Mouse (Mus musculus) testis, adult 2 months (tissue): ENCODE data around the gene Tmed4. TPM values are rescaled to one million over a fixed set of nuclear protein-coding genes. Genes with fewer than 3 reads are reported as not detected.

Source experiments
- H3K27ac ChIP-seq: fragments of 200-500 bp; 2 replicates; pipeline ENCODE4 v1.5.1; 2012; ENCODE audit warnings: low read depth, low read length; ENCODE audit not compliant: control insufficient read depth, insufficient read depth
- H3K27me3 ChIP-seq: fragments of 200-500 bp; 2 replicates; pipeline ENCODE4 v1.6.1; 2012; ENCODE audit warnings: mild to moderate bottlenecking, low read length, moderate library complexity; ENCODE audit not compliant: control insufficient read depth, insufficient read depth
- H3K36me3 ChIP-seq: fragments of 200-500 bp; 2 replicates; pipeline ENCODE4 v1.6.1; 2012; ENCODE audit warnings: mild to moderate bottlenecking, low read length; ENCODE audit not compliant: control insufficient read depth, insufficient read depth
- H3K4me1 ChIP-seq: fragments of 200-500 bp; 2 replicates; pipeline ENCODE4 v1.6.1; 2012; ENCODE audit warnings: low read length; ENCODE audit not compliant: control insufficient read depth, insufficient read depth
- H3K4me3 ChIP-seq: fragments of 200-500 bp; 2 replicates; pipeline ENCODE4 v1.5.1; 2012; ENCODE audit warnings: low read depth, mild to moderate bottlenecking, low read length, moderate library complexity, mixed read lengths; ENCODE audit not compliant: control insufficient read depth
- CTCF ChIP-seq: fragments of 200-500 bp; IDR thresholded peaks from 2 replicates; pipeline ENCODE4 v1.5.1; 2012; ENCODE audit warnings: low read depth, mild to moderate bottlenecking, inconsistent platforms, low read length, moderate library complexity; ENCODE audit not compliant: control insufficient read depth, insufficient read depth, insufficient replicate concordance
- POLR2A ChIP-seq: fragments of 200-500 bp; IDR thresholded peaks from 2 replicates; pipeline ENCODE4 v1.6.1; 2012; ENCODE audit warnings: low read depth, mild to moderate bottlenecking, inconsistent platforms, low read length, moderate library complexity; ENCODE audit not compliant: control insufficient read depth
- polyA plus RNA-seq: library from polyadenylated mRNA; depleted of rRNA; stranded (reverse); fragments of >200 nt; gene quantifications from 2 replicates; pipeline ENCODE4 v1.2.3, GENCODE M21; 2012

Gene Tmed4
- polyA plus RNA-seq, 1 experiment, result 102 TPM

DNA sequence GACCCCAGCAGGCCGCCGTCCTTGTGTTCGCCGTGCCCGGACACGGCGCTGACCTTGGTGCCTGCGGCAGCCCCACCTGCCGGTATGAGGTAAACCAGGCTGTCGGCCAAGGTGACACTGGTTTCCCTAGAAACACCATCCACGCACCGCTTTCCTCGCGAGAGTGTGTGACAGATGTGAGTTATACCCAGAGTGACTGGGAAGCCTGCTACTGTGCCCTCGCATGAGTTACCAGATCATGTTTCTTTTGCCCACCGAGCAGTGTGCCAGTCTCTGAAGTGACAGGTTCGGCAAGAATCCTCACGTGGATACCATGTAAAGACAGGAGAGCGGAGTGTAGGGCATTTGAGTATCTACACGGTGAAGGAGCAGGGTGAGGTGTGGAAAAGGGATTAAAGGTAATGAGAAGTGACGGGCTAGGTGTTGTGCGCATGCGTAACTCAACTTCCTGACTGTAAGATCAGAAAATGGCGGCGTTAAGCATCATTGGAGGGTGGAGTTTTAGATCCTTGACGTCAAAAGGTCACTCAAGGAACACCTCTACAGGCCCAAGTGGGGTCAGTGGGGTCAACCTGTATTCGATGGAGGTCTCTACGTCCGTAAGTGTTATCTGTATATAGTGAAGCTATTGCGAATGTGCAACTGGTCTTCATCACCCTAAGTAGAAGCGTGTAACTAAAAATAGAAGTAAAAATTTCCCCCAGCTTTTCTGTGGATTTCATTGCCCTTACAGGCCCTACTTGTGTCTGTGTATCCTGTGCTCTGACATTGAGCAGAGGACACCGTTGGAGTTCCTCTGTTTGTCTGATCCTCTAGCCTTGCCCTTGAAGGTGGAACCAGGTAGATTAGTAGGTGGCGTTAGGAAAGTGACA is 17.7 kb upstream of the Tmed4 start:
- TF ChIP-seq CTCF, result peak; percentile 17; the same call in 1 of the 2 replicates
- peak; percentile 16; the same call in 1 of the 2 replicates for TF ChIP-seq POLR2A
- Histone ChIP-seq H3K4me3 (peak overlapping the region; percentile 96), H3K36me3 (no peaks in the 10 kb centered on the region), H3K4me1 (no peaks in the 10 kb centered on the region; the same call in none of the 2 replicates), H3K27me3 (no peaks in the 10 kb centered on the region), H3K27ac (peak overlapping the region; percentile 87)

DNA sequence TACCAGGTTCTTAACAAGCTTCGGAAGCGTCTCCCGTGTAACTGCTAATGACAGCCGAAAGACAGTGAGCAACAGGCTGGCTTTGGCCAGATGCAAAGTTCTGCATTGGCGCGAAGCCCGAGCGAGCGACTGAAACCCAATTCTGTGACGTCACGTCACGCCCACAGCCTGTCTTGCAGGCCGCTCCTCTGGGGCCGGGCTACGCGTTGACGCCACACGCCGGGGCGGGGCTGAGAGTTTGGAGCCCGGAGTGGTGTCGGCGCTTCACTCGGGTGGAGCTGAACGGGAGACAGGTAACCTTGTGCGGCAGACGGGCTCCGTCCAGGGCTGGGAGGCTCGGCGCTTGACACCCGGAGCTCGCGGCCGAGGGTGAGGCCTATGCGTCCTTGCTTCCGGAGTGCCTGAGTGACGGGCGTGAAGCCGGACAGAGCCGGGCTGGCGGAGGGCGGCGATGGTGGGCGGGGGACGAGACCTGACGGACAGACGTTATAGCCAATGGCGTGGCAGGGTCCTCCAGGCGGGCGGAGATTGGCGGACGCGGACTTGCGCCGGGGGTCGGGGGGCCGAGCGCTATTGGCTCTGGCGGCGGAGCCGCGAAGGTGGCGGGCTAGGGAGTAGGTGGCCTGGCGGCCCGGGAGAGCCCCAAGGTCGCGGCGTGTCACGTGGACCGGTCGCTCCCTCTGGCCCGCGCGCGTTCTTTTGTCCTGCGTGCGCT is 16.9 kb upstream of the Tmed4 start, which contains the start of gene Ogdh:
Gene Ogdh, plus strand, starts transcription at position 233 of the 715 bp plus-strand sequence.
- Histone ChIP-seq H3K27me3 (no peaks in the 10 kb centered on the region), H3K4me1 (no peaks in the 10 kb centered on the region; the same call in none of the 2 replicates), H3K36me3 (no peaks in the 10 kb centered on the region), H3K27ac (peak within 1 kb of the TSS; percentile 87), H3K4me3 (peak within 1 kb of the TSS; percentile 96)
- TF ChIP-seq CTCF (no peak), POLR2A (peak; percentile 82)

DNA sequence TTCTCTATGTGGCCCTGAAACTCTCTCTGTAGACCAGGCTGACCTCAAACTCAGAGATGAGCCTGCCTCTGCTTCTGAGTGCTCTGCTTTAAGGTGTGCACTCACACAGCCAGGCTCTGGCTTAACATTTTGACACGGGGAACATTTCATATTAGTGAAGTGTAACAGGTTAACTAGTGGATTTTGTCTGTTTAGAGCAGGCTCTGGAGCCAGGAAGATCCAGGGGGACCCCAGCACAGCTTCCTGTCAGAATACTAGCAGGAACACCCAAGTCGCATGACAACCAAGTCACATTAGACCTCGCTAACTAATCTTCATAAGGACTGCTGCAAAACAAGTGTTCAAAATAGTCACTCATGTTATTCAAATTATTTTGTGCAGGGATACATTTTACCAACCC is 16.2 kb upstream of the Tmed4 start:
- H3K4me3 ChIP-seq, result peak overlapping the region; percentile 96
- peak overlapping the region; percentile 87 for H3K27ac ChIP-seq
- no peaks in the 10 kb centered on the region for H3K27me3 ChIP-seq
- no peaks in the 10 kb centered on the region; the same call in none of the 2 replicates for H3K4me1 ChIP-seq
- TF ChIP-seq POLR2A, result no peak
- H3K36me3 ChIP-seq, result no peaks in the 10 kb centered on the region

DNA sequence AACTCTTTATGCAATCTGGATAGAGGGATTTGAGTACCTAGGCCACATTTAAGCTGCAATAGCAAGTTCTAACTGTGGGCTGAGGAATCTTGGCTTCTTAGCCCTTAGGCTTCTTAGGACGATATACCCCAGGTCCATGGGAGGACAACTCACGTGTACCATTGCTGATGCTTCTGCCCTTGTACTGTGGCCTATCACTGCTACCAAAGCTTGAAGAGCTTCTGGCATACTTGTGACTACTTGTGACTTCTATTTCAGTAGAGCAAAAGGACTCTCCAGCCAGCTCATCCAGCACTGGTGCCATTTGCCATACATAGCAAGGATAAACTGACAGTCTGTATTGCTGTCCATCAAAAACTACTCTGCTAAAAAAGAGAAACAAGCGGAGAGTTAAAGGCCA is 15.5 kb upstream of the Tmed4 start:
- no peak overlapping the region; the same call in 1 of the 2 replicates for H3K4me3 ChIP-seq
- no peak overlapping the region for H3K27ac ChIP-seq
- H3K36me3 ChIP-seq, result no peaks in the 10 kb centered on the region
- H3K4me1 ChIP-seq, result no peaks in the 10 kb centered on the region; the same call in none of the 2 replicates
- H3K27me3 ChIP-seq, result no peaks in the 10 kb centered on the region
- no peak for TF ChIP-seq CTCF
- no peak for TF ChIP-seq POLR2A

DNA sequence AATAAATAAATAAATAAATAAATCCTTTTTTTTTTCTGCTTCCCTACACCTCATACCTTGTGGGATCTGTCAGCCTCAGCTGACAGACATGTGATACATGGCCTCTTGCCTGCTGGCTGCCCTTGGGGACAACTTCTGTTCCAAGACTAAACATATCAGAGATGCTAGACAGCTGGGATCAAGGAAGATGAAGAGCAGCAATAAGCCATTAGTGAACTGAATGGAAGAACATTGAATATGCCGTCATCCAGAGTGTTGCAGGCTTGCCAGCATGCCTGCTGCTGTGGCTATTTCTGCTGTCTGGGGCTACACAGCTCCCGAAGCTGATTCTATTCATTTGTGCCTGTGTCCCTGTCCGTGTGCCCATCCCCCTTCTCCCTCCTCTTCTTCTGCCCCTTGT is 8.3 kb upstream of the Tmed4 start:
- Histone ChIP-seq H3K36me3 (no peaks in the 10 kb centered on the region), H3K4me1 (no peaks in the 10 kb centered on the region), H3K27ac (no peak overlapping the region), H3K4me3 (no peak overlapping the region), H3K27me3 (no peaks in the 10 kb centered on the region)
- no peak for TF ChIP-seq CTCF
- no peak for TF ChIP-seq POLR2A

DNA sequence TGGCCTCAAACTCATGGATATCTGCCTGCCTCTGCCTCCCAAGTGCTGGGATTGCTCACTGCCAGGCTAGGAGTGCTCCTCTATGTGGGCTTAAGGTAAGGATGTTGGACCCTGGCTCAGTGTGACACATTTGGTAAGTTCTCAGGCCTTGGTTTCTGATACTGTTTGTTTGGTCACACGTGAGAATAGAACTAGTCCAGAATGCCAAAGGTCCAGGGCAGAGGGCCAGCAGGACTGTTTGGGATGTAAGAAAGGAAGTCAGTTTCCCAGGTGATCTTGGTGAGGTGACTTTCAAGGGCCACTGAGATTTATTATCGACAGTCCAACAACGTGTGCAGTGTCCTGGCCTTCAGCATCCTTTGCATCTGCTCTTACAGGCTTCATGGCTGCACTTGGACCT is 1.8 kb upstream of the Tmed4 start:
- Histone ChIP-seq H3K4me1 (peaks cover 9% of the 10 kb centered on the region), H3K4me3 (no peak overlapping the region), H3K36me3 (no peaks in the 10 kb centered on the region; the same call in 1 of the 2 replicates), H3K27me3 (no peaks in the 10 kb centered on the region), H3K27ac (no peak overlapping the region)
- TF ChIP-seq POLR2A (no peak), CTCF (no peak)

DNA sequence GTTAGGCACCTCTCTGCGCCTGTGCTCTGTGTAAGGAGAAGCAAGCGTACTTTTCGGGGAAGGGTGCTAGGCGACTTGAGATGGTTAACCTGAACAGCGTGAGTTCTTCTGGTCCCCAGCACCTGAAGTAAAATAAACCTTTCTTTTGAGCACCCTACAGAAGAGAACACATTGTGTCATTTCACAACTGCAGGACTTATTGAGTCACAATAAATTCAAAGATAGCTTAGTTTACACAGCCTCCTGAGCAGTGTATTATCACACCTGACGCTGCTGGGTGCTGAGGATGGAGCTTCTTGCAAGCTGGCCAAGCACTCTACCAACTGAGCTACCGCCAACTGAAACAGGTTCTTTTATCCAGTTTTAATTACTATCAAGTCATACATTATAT is 419 bp upstream of the Tmed4 start:
- TF ChIP-seq POLR2A (no peak), CTCF (no peak)
- Histone ChIP-seq H3K4me3 (peak overlapping the region; percentile 93), H3K27ac (peak overlapping the region; percentile 67), H3K4me1 (peaks cover 9% of the 10 kb centered on the region), H3K36me3 (no peaks in the 10 kb centered on the region; the same call in 1 of the 2 replicates), H3K27me3 (no peaks in the 10 kb centered on the region)

DNA sequence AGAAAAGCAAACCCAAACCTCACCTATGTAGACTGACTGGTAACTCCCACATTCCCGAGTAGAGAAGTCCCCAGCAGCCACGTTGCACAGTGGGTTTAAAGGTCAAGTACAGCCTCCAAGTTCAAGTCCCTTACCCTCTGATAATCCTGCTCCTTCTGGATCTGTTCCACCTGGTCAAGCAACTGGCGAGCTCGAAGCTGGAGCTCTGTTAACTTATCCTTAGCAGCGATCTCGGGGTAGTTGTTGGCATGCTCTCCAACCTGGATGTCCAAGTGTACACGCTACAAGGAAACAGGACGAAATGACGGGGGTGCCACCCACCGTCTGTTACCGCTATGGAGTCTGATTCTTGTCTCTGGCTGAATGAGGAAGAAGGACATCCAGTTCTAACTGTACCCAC is 1.1 kb downstream of the Tmed4 start:
- no peak overlapping the region for H3K27ac ChIP-seq
- peak overlapping the region; percentile 93 for H3K4me3 ChIP-seq
- no peaks in the 10 kb centered on the region for H3K27me3 ChIP-seq
- H3K36me3 ChIP-seq, result no peaks in the 10 kb centered on the region; the same call in 1 of the 2 replicates
- TF ChIP-seq POLR2A (no peak), CTCF (no peak)
- H3K4me1 ChIP-seq, result peaks cover 9% of the 10 kb centered on the region
